Mouse (Mus musculus) heart, embryonic 11.5 days (tissue): ENCODE data around the gene Gucy2g. TPM values are rescaled to one million over a fixed set of nuclear protein-coding genes. Genes with fewer than 3 reads are reported as not detected.

Experiments
- ATAC-seq: fragments of 200-750 bp; cut with Nextera tagmentation; replicated peaks from 2 replicates; pipeline ENCODE4 v1.8.0; 2017; ENCODE audit warnings: moderate library complexity; ENCODE audit not compliant: insufficient number of reproducible peaks, low FRiP score, low TSS enrichment
- H3K27ac ChIP-seq: fragments of 300-500 bp; sonication (generic); 2 replicates; pipeline ENCODE4 v1.5.1; 2014; ENCODE audit warnings: mild to moderate bottlenecking, low read depth, low read length
- H3K27me3 ChIP-seq: fragments of 300-500 bp; sonication (generic); 2 replicates; pipeline ENCODE4 v1.6.1; 2014; ENCODE audit warnings: mild to moderate bottlenecking, low read length, mixed read lengths; ENCODE audit not compliant: control insufficient read depth, insufficient read depth
- H3K36me3 ChIP-seq: fragments of 300-500 bp; sonication (generic); 2 replicates; pipeline ENCODE4 v1.6.1; 2014; ENCODE audit warnings: mild to moderate bottlenecking, low read length, moderate library complexity, mixed read lengths; ENCODE audit not compliant: control insufficient read depth, insufficient read depth
- H3K4me1 ChIP-seq: fragments of 300-500 bp; sonication (generic); 2 replicates; pipeline ENCODE4 v1.6.1; 2014; ENCODE audit warnings: low read length; ENCODE audit not compliant: control insufficient read depth, insufficient read depth
- H3K4me2 ChIP-seq: fragments of 300-500 bp; sonication (generic); 2 replicates; pipeline ENCODE4 v1.6.1; 2014; ENCODE audit warnings: mild to moderate bottlenecking, moderate library complexity
- H3K4me3 ChIP-seq: fragments of 300-500 bp; sonication (generic); 2 replicates; pipeline ENCODE4 v1.5.1; 2014; ENCODE audit warnings: low read depth, low read length
- H3K9ac ChIP-seq: fragments of 300-500 bp; sonication (generic); 2 replicates; pipeline ENCODE4 v1.6.1; 2014; ENCODE audit warnings: mild to moderate bottlenecking, low read depth, low read length, moderate library complexity
- H3K9me3 ChIP-seq: fragments of 300-500 bp; sonication (generic); replicated peaks from 2 replicates; pipeline ENCODE4 v1.6.1; 2016; ENCODE audit warnings: low read length; ENCODE audit not compliant: control insufficient read depth
- WGBS: fragments of 180-500 bp; shearing (Covaris S2); extraction: QIAGEN DNeasy Blood & Tissue Kit; methylation state at CpG from one replicate; pipeline ENCODE4 v1.1.7; 2014; ENCODE audit not compliant: insufficient replicate concordance; 5-methylcytosine and 5-hydroxymethylcytosine counted together
- polyA plus RNA-seq: library from polyadenylated mRNA; unstranded; fragments of >200 nt; fragmentation: Nextera tagmentation; extraction: Ambion mirVana; gene quantifications from 2 replicates; pipeline ENCODE4 v1.2.1, GENCODE M21; 2014

Gucy2g gene
- polyA plus RNA-seq, 1 experiment from 2014 or later: not detected

DNA sequence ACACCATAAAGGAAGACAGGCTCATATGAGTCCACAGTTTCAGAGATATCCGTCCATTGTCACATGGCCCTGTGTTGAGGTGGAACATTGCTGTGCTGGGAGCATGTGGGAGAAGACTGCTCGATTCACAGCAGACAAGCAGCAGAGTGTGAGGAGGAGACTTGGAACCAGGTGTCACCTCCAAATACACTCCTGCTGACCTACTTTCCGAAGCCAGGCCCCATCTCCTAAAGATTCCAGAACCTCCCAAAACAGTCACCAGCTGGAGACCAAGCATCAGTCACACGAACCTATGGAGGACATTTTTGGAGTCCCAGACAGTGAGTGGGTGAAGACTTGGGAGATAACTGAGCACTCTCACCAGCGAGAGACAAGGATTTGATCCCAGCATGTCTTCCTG, 4.5 kb downstream of the Gucy2g start:
- no peak overlapping the region for H3K4me2 ChIP-seq
- H3K9me3 ChIP-seq: no peaks in the 10 kb centered on the region
- no peaks in the 10 kb centered on the region for H3K4me1 ChIP-seq
- no peak for ATAC-seq
- H3K4me3 ChIP-seq: no peak overlapping the region
- no peak overlapping the region for H3K9ac ChIP-seq
- H3K27ac ChIP-seq: no peak overlapping the region
- H3K27me3 ChIP-seq: no peaks in the 10 kb centered on the region; the same call in 1 of the 2 replicates
- no peaks in the 10 kb centered on the region for H3K36me3 ChIP-seq
- 59% methylated on average over 5 of the region's 5 CpGs for WGBS

GRCm38 (mm10) chr19:55236026-55236425, 5.0 kb downstream of the Gucy2g start:
- Histone ChIP-seq H3K4me2 (no peak overlapping the region), H3K4me3 (no peak overlapping the region), H3K27ac (no peak overlapping the region), H3K36me3 (no peaks in the 10 kb centered on the region), H3K4me1 (peaks cover 2% of the 10 kb centered on the region; the same call in 1 of the 2 replicates), H3K9me3 (no peaks in the 10 kb centered on the region), H3K27me3 (no peaks in the 10 kb centered on the region; the same call in 1 of the 2 replicates), H3K9ac (no peak overlapping the region)
- 52% methylated on average over 2 of the region's 2 CpGs for WGBS
- no peak for ATAC-seq

DNA sequence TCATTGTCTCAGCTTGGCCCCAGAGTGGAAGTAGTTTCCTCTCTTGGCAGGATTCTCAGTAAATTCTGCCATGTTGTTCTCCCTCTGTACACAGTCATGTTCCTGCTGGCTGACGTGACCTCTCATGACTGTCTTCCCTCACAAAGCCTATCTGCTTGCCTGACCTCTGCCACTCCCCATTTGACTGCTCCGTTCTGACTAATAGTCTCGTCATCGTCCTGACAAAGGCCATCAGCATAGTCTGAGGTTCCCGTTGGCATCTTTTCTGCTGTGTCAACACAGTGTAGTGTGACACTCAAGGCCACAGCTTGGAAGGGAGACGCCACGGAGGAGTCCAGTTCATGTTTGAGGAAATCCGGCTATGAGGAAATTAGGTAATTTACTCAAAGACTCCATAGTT, 8.9 kb downstream of the Gucy2g start:
- Histone ChIP-seq H3K4me3 (no peak overlapping the region), H3K9me3 (no peaks in the 10 kb centered on the region), H3K27ac (no peak overlapping the region), H3K27me3 (no peaks in the 10 kb centered on the region), H3K4me1 (peaks cover 4% of the 10 kb centered on the region; the same call in 1 of the 2 replicates), H3K36me3 (no peaks in the 10 kb centered on the region), H3K4me2 (no peak overlapping the region), H3K9ac (no peak overlapping the region)
- ATAC-seq: no peak
- WGBS: 43% methylated on average over 8 of the region's 8 CpGs

GRCm38 (mm10) chr19:55231081-55231480, 10.0 kb downstream of the Gucy2g start:
- Histone ChIP-seq H3K4me1 (peaks cover 4% of the 10 kb centered on the region; the same call in 1 of the 2 replicates), H3K27ac (no peak overlapping the region), H3K9me3 (no peaks in the 10 kb centered on the region), H3K4me2 (no peak overlapping the region), H3K9ac (no peak overlapping the region), H3K36me3 (no peaks in the 10 kb centered on the region), H3K27me3 (no peaks in the 10 kb centered on the region), H3K4me3 (no peak overlapping the region)
- 76% methylated on average over 10 of the region's 10 CpGs for WGBS
- ATAC-seq: no peak; the same call in 1 of the 2 replicates

GRCm38 (mm10) chr19:55227135-55227534, 13.9 kb downstream of the Gucy2g start:
- no peak for ATAC-seq
- Histone ChIP-seq H3K9me3 (no peaks in the 10 kb centered on the region), H3K4me1 (peaks cover 4% of the 10 kb centered on the region; the same call in 1 of the 2 replicates), H3K9ac (no peak overlapping the region), H3K4me3 (no peak overlapping the region), H3K27me3 (no peaks in the 10 kb centered on the region), H3K36me3 (no peaks in the 10 kb centered on the region), H3K27ac (no peak overlapping the region), H3K4me2 (no peak overlapping the region)
- WGBS: 72% methylated on average over 7 of the region's 7 CpGs

DNA sequence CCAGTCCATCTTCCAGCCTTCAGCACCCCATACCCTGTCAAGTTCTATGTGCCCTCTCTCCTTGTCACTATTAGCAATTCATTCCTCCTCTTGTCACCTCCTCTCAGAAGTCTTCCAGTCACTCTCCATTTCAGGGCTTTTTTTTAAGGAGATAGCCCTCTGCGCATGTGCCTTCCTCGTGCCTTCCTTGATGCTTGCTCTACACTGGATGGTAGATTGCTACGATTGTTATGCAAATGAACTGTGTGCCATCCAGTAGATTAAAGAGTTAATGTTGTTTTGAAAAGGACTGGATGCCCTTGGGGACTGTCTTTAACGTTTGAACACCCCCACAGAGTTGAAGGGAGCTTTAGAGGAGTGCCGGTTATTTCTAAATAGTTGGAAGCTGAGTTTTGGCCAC, 14.4 kb downstream of the Gucy2g start:
- ATAC-seq: no peak

DNA sequence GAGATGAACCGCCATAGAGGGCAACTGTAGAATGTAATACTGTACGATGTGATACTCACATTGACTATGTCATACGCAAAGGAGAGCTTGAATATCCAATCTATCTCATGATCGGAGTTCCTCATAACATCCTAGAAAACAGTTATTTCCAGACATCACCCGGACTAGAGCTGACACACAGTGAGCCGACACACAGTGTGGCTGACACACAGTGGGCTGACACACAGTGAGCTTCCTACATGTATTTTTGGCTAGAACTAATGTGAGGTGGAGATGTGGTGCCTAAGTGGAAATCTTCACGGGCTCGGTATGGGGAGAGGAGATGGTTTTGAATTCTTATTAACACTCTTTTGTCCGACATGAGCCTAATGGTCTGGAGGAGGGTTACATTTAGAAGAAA, 18.8 kb downstream of the Gucy2g start:
- Histone ChIP-seq H3K27ac (no peak overlapping the region), H3K9ac (no peak overlapping the region), H3K9me3 (no peaks in the 10 kb centered on the region), H3K27me3 (no peaks in the 10 kb centered on the region), H3K4me1 (peaks cover 5% of the 10 kb centered on the region; the same call in 1 of the 2 replicates), H3K4me3 (no peak overlapping the region), H3K4me2 (no peak overlapping the region), H3K36me3 (no peaks in the 10 kb centered on the region)
- ATAC-seq: no peak
- WGBS: 84% methylated on average over 9 of the region's 9 CpGs

More for the DNA sequence above, 14.4 kb downstream of the Gucy2g start:
- 70% methylated on average over 5 of the region's 5 CpGs for WGBS
- Histone ChIP-seq H3K4me3 (no peak overlapping the region), H3K36me3 (no peaks in the 10 kb centered on the region), H3K27me3 (no peaks in the 10 kb centered on the region), H3K9ac (no peak overlapping the region), H3K4me1 (peaks cover 4% of the 10 kb centered on the region; the same call in 1 of the 2 replicates), H3K4me2 (no peak overlapping the region), H3K9me3 (no peaks in the 10 kb centered on the region), H3K27ac (no peak overlapping the region)

DNA sequence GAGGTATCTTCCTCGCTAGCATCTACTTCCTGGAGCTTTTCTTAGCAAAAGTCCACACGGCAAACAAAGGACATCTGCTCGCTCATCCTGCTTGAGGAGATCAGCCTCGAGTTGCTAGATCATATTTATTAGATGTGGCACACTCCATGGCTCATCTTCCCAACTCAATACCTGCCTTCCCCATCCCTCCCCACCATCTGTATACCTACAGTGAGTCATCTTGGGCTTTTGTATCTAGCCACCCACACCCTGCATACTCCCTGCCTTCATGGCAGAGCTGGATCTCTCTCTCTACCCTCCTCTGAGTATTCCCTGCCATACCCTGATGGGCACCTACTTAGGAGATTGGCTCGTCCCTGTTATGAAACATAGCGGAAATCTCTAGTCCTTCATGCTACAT, 19.8 kb downstream of the Gucy2g start:
- 79% methylated on average over 6 of the region's 6 CpGs for WGBS

GRCm38 (mm10) chr19:55219359-55219758, 21.7 kb downstream of the Gucy2g start:
- Histone ChIP-seq H3K36me3 (no peaks in the 10 kb centered on the region), H3K4me3 (peak overlapping the region; percentile 52; the same call in 1 of the 2 replicates), H3K4me2 (peak overlapping the region; percentile 88; the same call in 1 of the 2 replicates), H3K27ac (no peak overlapping the region), H3K9ac (no peak overlapping the region; the same call in 1 of the 2 replicates), H3K27me3 (no peaks in the 10 kb centered on the region), H3K9me3 (no peaks in the 10 kb centered on the region), H3K4me1 (peaks cover 5% of the 10 kb centered on the region; the same call in 1 of the 2 replicates)
- 59% methylated on average over 8 of the region's 8 CpGs for WGBS
- ATAC-seq: no peak

More for the DNA sequence above, 19.8 kb downstream of the Gucy2g start:
- no peak overlapping the region for H3K4me3 ChIP-seq
- ATAC-seq: no peak
- no peak overlapping the region for H3K4me2 ChIP-seq
- no peaks in the 10 kb centered on the region for H3K27me3 ChIP-seq
- peaks cover 5% of the 10 kb centered on the region; the same call in 1 of the 2 replicates for H3K4me1 ChIP-seq
- H3K36me3 ChIP-seq: no peaks in the 10 kb centered on the region
- H3K27ac ChIP-seq: no peak overlapping the region
- H3K9ac ChIP-seq: no peak overlapping the region
- no peaks in the 10 kb centered on the region for H3K9me3 ChIP-seq
